13 mouse cellular contexts compared by ENCODE assay signal in the genomic region with DNA sequence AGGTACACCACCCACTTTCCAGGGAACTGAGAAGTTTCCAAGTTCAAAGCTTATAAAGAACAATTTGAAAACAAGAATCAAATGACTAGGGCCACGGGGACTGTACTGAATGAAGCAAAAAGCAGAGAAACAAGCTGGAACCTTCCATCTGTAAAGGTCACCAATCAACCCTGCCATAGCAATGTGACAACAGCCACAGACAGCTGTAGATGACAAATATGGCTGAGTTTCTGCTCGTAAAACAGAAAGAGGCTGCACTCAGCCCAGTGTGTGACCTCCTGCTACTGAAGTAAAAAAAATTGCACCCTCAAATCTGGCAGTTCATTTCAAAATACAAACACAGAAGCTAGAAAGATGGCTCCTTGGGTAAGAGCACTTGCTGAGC.
"Had no signal": no experiment of that assay in that cellular context is flagged by ENCODE, and none has a peak within 500 bp of the region (broad histone marks: within the 10 kb centered on the region; RNA-seq: fewer than 3 reads in every experiment).

No protein-coding gene starts in this region.

- H3K27me3 ChIP-seq: limb, embryonic 13.5 days; midbrain, embryonic 12.5 days; neural tube, embryonic 12.5 days had no signal

- H3K4me3 ChIP-seq: limb, embryonic 13.5 days; midbrain, embryonic 12.5 days; neural tube, embryonic 12.5 days had no signal

- H3K27ac ChIP-seq: liver, embryonic 14.5 days; midbrain, embryonic 12.5 days; neural tube, embryonic 12.5 days had no signal

- ATAC-seq: intestine, embryonic 16.5 days had no signal

- H3K4me2 ChIP-seq: limb, embryonic 13.5 days; midbrain, embryonic 12.5 days; neural tube, embryonic 12.5 days had no signal

- H3K9me3 ChIP-seq: limb, embryonic 13.5 days; midbrain, embryonic 12.5 days; neural tube, embryonic 12.5 days had no signal

- DNase-seq: kidney, adult 8-10 months; left cerebral cortex, postnatal 4 days; lung, adult 18-20 months; retina, postnatal 1 day; right cerebral cortex, postnatal 4 days; spleen, adult 18-20 months; thymus, adult 18-20 months; thymus, postnatal 14 days had no signal

- H3K9ac ChIP-seq: liver, embryonic 14.5 days; midbrain, embryonic 12.5 days; neural tube, embryonic 12.5 days had no signal
